Mouse (Mus musculus): Measurements from ENCODE around the gene Adamts7. TPM values are rescaled to one million over a fixed set of nuclear protein-coding genes. Genes with fewer than 3 reads are reported as not detected.

Adamts7 gene
- polyA plus RNA-seq, 1 experiment: 7.2 TPM

GRCm38 (mm10) chr9:90124873-90125245 lies 38.0 kb upstream of the Adamts7 start:
- 30% methylated on average over 8 of the region's 8 CpGs for WGBS
- Histone ChIP-seq H3K4me1 (ENCODE audit: control insufficient read depth, insufficient read depth, low read length) (peaks cover 3% of the 10 kb centered on the region; the same call in 1 of the 2 replicates), H3K4me3 (replicated peaks; ENCODE audit: extremely low read depth, low read depth, low read length) (no peak overlapping the region)
- no peak for DNase-seq
- TF ChIP-seq POLR2A (IDR thresholded peaks at IDR 0.05; ENCODE audit: borderline replicate concordance, extremely low read depth, low read depth, low read length) (no peak), CTCF (IDR thresholded peaks at IDR 0.05; ENCODE audit: insufficient read depth, low read length) (no peak)

GRCm38 (mm10) chr9:90125416-90126099 lies 37.3 kb upstream of the Adamts7 start:
- no peak for TF ChIP-seq POLR2A (IDR thresholded peaks at IDR 0.05; ENCODE audit: borderline replicate concordance, extremely low read depth, low read depth, low read length)
- no peak for TF ChIP-seq CTCF (IDR thresholded peaks at IDR 0.05; ENCODE audit: insufficient read depth, low read length)
- Histone ChIP-seq H3K4me3 (replicated peaks; ENCODE audit: extremely low read depth, low read depth, low read length) (no peak overlapping the region), H3K4me1 (ENCODE audit: control insufficient read depth, insufficient read depth, low read length) (peaks cover 3% of the 10 kb centered on the region; the same call in 1 of the 2 replicates)
- WGBS: 35% methylated on average over 7 of the region's 7 CpGs
- no peak for DNase-seq

- 2% methylated on average over 30 of the region's 30 CpGs for WGBS
These were observed 36.4 kb upstream of the Adamts7 start for GRCm38 (mm10) chr9:90126260-90127010.

GRCm38 (mm10) chr9:90127146-90127545 lies 35.7 kb upstream of the Adamts7 start:
- no peak for DNase-seq
- 64% methylated on average over 6 of the region's 6 CpGs for WGBS
- TF ChIP-seq POLR2A (IDR thresholded peaks at IDR 0.05; ENCODE audit: borderline replicate concordance, extremely low read depth, low read depth, low read length): no peak
- TF ChIP-seq CTCF (IDR thresholded peaks at IDR 0.05; ENCODE audit: insufficient read depth, low read length): no peak
- no peak overlapping the region for H3K4me3 ChIP-seq (replicated peaks; ENCODE audit: extremely low read depth, low read depth, low read length)
- H3K4me1 ChIP-seq (ENCODE audit: control insufficient read depth, insufficient read depth, low read length): peaks cover 3% of the 10 kb centered on the region; the same call in 1 of the 2 replicates

More at GRCm38 (mm10) chr9:90126260-90127010, 36.4 kb upstream of the Adamts7 start:
- Histone ChIP-seq H3K4me1 (ENCODE audit: control insufficient read depth, insufficient read depth, low read length) (peaks cover 3% of the 10 kb centered on the region; the same call in 1 of the 2 replicates), H3K4me3 (replicated peaks; ENCODE audit: extremely low read depth, low read depth, low read length) (peak overlapping the region; percentile 53)
- peak; percentile 37; the same call in 1 of the 2 replicates for TF ChIP-seq CTCF (IDR thresholded peaks at IDR 0.05; ENCODE audit: insufficient read depth, low read length)
- TF ChIP-seq POLR2A (IDR thresholded peaks at IDR 0.05; ENCODE audit: borderline replicate concordance, extremely low read depth, low read depth, low read length): no peak
- DNase-seq: peak; percentile 68

- no peak for TF ChIP-seq POLR2A (IDR thresholded peaks at IDR 0.05; ENCODE audit: borderline replicate concordance, extremely low read depth, low read depth, low read length)
- TF ChIP-seq CTCF (IDR thresholded peaks at IDR 0.05; ENCODE audit: insufficient read depth, low read length): no peak
- Histone ChIP-seq H3K4me1 (ENCODE audit: control insufficient read depth, insufficient read depth, low read length) (peaks cover 3% of the 10 kb centered on the region; the same call in 1 of the 2 replicates), H3K4me3 (replicated peaks; ENCODE audit: extremely low read depth, low read depth, low read length) (no peak overlapping the region)
- 74% methylated on average over 6 of the region's 6 CpGs for WGBS
- DNase-seq: no peak
These were observed 34.1 kb upstream of the Adamts7 start for GRCm38 (mm10) chr9:90128636-90129201.

GRCm38 (mm10) chr9:90133562-90134355 lies 29.1 kb upstream of the Adamts7 start:
- Histone ChIP-seq H3K4me3 (replicated peaks; ENCODE audit: extremely low read depth, low read depth, low read length) (no peak overlapping the region), H3K4me1 (ENCODE audit: control insufficient read depth, insufficient read depth, low read length) (0 out of 2 replicates have a peak, but pooled peaks cover 2% of the 10 kb centered on the region)
- TF ChIP-seq POLR2A (IDR thresholded peaks at IDR 0.05; ENCODE audit: borderline replicate concordance, extremely low read depth, low read depth, low read length): no peak
- no peak for TF ChIP-seq CTCF (IDR thresholded peaks at IDR 0.05; ENCODE audit: insufficient read depth, low read length)
- 42% methylated on average over 7 of the region's 7 CpGs for WGBS
- DNase-seq: no peak

- TF ChIP-seq CTCF (IDR thresholded peaks at IDR 0.05; ENCODE audit: insufficient read depth, low read length) (no peak), POLR2A (IDR thresholded peaks at IDR 0.05; ENCODE audit: borderline replicate concordance, extremely low read depth, low read depth, low read length) (no peak)
- Histone ChIP-seq H3K4me3 (replicated peaks; ENCODE audit: extremely low read depth, low read depth, low read length) (no peak overlapping the region), H3K4me1 (ENCODE audit: control insufficient read depth, insufficient read depth, low read length) (0 out of 2 replicates have a peak, but pooled peaks cover 2% of the 10 kb centered on the region)
- 80% methylated on average over 8 of the region's 8 CpGs for WGBS
- DNase-seq: no peak
These were observed 27.4 kb upstream of the Adamts7 start for GRCm38 (mm10) chr9:90135466-90135865.

GRCm38 (mm10) chr9:90135963-90136677 lies 26.7 kb upstream of the Adamts7 start:
- WGBS: 59% methylated on average over 9 of the region's 9 CpGs
- H3K4me1 ChIP-seq (ENCODE audit: control insufficient read depth, insufficient read depth, low read length): 0 out of 2 replicates have a peak, but pooled peaks cover 2% of the 10 kb centered on the region
- no peak for TF ChIP-seq CTCF (IDR thresholded peaks at IDR 0.05; ENCODE audit: insufficient read depth, low read length)
- TF ChIP-seq POLR2A (IDR thresholded peaks at IDR 0.05; ENCODE audit: borderline replicate concordance, extremely low read depth, low read depth, low read length): no peak
- no peak for DNase-seq
- H3K4me3 ChIP-seq (replicated peaks; ENCODE audit: extremely low read depth, low read depth, low read length): no peak overlapping the region
